Mouse (Mus musculus) fat pad, adult 2 months (tissue): ENCODE results near the gene Trp53.
A peak's percentile ranks its signal among the peaks of the same experiment; 100 is the strongest.
"Not testable (repeated sequence)": the region's sequence is repeated elsewhere in the genome, so short reads cannot be mapped to it uniquely, and the experiment has no call there.

Source experiments
- DNase-seq: peaks from one replicate; pipeline ENCODE4 v3.0.0-alpha.2; 2011; ENCODE audit warnings: low read depth, low spot score; ENCODE audit errors: extremely low read depth

The Trp53 gene

DNA sequence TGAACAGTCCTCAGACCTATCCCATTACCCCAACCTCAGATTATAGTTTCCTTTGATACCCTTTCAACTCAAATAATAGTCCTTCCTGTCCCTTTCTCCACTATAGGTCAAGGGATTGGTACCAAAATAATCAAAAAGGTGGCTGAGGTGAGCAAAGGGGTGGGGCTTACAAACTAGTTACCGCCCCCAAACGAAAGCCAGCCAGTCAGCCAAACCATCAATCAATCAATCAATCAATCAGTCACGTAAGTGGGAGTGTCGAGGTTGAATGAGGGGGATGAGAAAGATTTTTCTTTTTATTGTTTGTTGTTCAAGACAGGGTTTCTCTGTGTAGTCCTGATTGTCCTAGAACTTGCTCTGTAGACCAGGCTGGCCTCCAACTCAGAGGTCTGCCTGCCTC, 42.8 kb downstream of the Trp53 start:
- DNase-seq, result no peak

DNA sequence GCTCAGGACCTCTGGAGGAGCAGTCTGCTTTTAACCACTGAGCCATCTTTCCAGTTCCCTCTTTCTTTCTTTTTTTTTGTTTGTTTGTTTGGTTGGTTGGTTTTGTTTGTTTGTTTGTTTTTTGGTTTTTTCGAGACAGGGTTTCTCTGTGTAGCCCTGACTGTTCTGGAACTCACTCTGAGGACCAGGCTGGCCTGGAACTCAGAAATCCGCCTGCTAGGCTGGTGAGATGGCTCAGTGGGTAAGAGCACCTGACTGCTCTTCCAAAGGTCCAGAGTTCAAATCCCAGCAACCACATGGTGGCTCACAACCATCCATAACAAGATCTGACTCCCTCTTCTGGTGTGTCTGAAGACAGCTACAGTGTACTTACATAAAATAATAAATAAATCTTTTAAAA, 44.2 kb downstream of the Trp53 start:
- not testable (repeated sequence) for DNase-seq

DNA sequence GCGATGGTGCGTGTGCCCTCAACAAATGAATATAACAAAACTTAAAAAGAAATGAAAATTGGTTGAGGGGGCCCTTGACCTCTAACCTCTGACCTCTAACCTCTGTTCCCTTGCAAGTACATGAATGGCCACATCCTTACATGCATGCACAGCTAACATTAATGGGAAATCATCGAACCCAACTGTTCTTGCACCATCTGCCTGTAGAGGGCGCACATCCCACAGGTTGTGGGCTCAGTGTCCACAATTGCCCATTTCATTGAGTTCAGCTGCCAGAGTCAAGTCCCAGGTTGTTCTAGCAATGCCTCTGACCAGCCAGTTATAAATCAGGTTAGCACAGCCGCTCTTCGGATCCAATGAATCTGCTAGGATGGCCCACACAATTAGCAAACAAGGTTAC, 48.1 kb downstream of the Trp53 start:
- DNase-seq, result no peak

DNA sequence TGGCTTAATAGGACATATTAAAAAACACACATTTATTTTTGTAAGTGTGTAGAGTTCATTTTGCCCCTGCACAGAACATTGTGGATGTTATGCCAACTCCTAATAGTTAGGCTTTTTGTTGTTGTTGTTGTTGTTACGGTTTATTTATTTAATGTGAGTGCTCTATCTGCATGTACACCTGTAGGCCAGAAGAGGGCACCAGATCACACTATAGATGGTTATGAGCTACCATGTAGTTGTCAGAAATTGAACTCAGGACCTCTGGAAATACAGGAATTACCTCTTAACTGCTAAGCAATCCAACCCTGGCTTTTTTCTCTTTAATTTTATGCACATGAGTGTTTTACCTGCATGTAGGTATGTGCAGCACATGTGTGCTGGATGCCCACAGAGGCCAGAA, 49.6 kb downstream of the Trp53 start:
- DNase-seq, result no peak

DNA sequence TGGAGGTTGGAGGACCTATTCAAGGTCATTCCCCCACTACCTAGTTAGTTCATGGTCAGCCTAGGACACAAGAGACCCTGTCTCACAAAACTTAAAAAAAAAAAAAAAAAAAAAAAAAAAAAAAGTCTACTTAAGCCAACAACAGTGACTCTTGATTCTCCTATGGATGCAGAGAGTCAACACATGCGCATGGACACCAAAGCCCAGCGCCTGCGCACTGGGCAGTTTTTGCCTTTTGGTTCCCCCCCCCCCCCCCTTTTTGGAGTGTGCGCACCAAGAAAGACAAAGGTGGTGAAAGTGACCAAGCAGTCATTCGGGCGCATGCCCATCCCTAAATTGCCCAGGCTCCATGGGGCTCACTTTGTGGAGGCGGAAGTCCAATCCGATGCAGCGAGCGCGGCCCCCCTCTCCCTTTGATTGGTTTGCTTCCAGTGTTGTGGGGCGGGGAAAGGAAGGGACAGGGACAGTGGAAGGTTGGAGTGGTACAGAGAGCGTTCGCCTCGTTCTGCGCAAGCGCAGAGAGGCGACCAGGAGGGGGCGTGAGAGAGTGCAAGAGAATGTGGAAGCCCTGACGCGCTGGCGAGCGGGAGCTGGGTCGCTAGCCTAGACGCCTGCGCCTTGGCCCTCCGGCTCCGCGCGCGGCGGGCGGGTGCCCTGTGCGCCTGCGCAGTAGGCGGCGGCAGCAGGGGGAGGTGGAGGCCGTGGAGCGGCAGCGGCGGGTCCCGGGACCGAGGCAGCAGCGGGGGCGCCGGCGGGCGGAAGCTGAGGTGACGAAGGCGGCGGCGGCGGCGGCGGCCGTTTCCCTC, 52.3 kb downstream of the Trp53 start, which contains the start of gene Fxr2:
Gene Fxr2, plus strand, starts transcription at position 707 of the 806 bp plus-strand sequence.
- peak; percentile 74 for DNase-seq

DNA sequence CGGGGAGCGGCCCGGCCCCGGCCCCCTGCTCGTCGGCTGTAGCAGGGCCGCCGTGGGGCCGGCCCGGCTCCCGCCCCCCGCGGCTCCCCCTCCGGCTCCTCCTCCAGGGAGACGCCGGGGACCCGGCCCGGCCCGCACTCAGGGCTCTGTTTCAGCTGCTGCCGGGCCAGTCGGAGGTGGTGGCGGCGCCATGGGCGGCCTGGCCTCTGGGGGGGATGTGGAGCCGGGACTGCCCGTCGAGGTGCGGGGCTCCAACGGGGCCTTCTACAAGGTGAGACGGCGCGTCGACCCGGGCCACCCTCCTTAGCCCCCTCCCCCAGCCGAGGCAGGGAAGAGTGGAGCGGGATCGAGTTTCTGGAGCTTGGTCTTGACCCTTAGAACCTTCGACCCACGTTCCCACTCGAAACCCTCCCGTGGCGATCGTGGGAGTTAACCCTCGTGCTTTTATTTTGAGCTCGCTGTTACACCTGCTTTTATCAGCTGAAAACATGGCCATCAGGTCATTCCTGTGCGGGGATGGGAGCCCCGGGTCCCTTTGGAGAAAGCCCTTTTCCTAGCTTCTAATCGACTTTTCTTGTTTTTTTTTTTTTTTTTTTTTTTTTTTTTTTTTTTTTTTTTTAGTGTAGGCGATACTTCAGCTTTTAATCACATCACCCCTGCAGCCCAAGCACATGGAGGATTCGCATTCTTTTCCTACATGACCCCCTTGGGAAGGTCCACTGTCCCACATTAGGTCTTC, 53.1 kb downstream of the Trp53 start:
- no peak for DNase-seq

DNA sequence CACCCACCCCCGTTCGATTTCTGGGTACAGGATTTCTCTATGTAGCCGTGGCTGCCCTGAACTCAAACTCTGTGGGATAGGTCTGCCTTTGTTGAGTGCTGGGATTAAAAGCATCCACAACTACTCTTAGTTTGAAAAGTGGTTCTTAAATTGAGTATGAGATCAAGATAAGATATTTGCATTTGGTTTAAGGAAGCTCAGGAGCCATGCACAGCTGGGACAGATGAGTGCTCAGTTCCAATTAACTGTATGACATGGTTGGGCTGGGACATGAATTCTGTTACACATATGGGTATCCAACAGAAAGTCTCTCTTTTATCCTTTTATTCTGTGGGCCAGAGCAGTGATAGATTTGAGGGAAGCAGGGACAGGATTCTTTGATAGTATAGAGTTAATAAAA, 55.3 kb downstream of the Trp53 start:
- DNase-seq, result no peak
